Mouse (Mus musculus) intestine, postnatal 0 days (tissue): Measurements from ENCODE around the gene Fbxo9. TPM values are rescaled to one million over a fixed set of nuclear protein-coding genes. Genes with fewer than 3 reads are reported as not detected.

Experiments
- ATAC-seq: fragments of 200-750 bp; cut with Nextera tagmentation; 2 replicates; pipeline ENCODE4 v1.8.0; 2017; ENCODE audit warnings: mild to moderate bottlenecking, moderate TSS enrichment, moderate library complexity
- H3K27ac ChIP-seq: fragments of 300-500 bp; sonication (generic); 2 replicates; pipeline ENCODE4 v1.5.1; 2014; ENCODE audit warnings: mild to moderate bottlenecking, low read depth, low read length, moderate library complexity
- H3K27me3 ChIP-seq: fragments of 300-500 bp; sonication (generic); replicated peaks from 2 replicates; pipeline ENCODE4 v1.6.1; 2014; ENCODE audit warnings: low read length, mixed read lengths; ENCODE audit not compliant: control insufficient read depth, insufficient read depth
- H3K36me3 ChIP-seq: fragments of 300-500 bp; sonication (generic); 2 replicates; pipeline ENCODE4 v1.6.1; 2014; ENCODE audit warnings: mild to moderate bottlenecking, moderate library complexity; ENCODE audit not compliant: control insufficient read depth, insufficient read depth
- H3K4me1 ChIP-seq: fragments of 300-500 bp; sonication (generic); replicated peaks from 2 replicates; pipeline ENCODE4 v1.6.1; 2014; ENCODE audit warnings: antibody characterized with exemption, low read length, mixed read lengths; ENCODE audit not compliant: control insufficient read depth, insufficient read depth
- H3K4me2 ChIP-seq: fragments of 300-500 bp; sonication (generic); replicated peaks from 2 replicates; pipeline ENCODE4 v1.6.1; 2014; ENCODE audit warnings: low read depth, mild to moderate bottlenecking, moderate library complexity
- H3K4me3 ChIP-seq: fragments of 300-500 bp; sonication (generic); 2 replicates; pipeline ENCODE4 v1.5.1; 2014; ENCODE audit warnings: low read depth, low read length
- H3K9ac ChIP-seq: fragments of 300-500 bp; sonication (generic); 2 replicates; pipeline ENCODE4 v1.6.1; 2014; ENCODE audit warnings: mild to moderate bottlenecking, low read depth, low read length
- H3K9me3 ChIP-seq: fragments of 300-500 bp; sonication (generic); 2 replicates; pipeline ENCODE4 v1.6.1; 2016; ENCODE audit warnings: mixed run types; ENCODE audit not compliant: control insufficient read depth
- CTCF ChIP-seq: sonication (generic); IDR thresholded peaks from 2 replicates; pipeline ENCODE4 v1.5.1; 2016; ENCODE audit warnings: low read depth, mild to moderate bottlenecking, control low read depth, antibody characterized with exemption, moderate library complexity
- WGBS: fragments of 180-500 bp; shearing (Covaris S2); extraction: QIAGEN DNeasy Blood & Tissue Kit; methylation state at CpG from one replicate; pipeline ENCODE4 v1.1.7; 2014; 5-methylcytosine and 5-hydroxymethylcytosine counted together
- polyA plus RNA-seq: library from polyadenylated mRNA; unstranded; fragments of >200 nt; fragmentation: Nextera tagmentation; extraction: Ambion mirVana; gene quantifications from 2 replicates; pipeline ENCODE4 v1.2.1, GENCODE M21; 2015

The Fbxo9 gene
- polyA plus RNA-seq, 1 experiment from 2014 or later: 40.2 TPM

DNA sequence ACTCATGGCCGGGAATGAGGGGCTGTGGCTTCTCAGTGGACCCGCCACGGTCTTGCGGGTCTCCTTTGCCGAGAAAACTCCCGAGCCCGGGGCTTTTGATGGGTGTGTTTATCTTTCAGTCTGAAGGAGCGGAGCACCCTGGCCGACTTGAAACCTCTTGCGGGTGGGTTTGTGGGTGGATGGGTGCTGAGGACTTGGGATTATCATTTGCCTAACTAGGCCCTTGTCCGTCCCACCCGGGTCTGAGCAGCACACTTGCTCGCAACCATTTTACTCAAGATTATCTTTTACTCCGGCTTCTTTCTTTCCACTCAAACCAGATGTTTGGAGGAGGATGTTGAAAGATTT, 4.6 kb upstream of the Fbxo9 start:
- no peak for ATAC-seq

DNA sequence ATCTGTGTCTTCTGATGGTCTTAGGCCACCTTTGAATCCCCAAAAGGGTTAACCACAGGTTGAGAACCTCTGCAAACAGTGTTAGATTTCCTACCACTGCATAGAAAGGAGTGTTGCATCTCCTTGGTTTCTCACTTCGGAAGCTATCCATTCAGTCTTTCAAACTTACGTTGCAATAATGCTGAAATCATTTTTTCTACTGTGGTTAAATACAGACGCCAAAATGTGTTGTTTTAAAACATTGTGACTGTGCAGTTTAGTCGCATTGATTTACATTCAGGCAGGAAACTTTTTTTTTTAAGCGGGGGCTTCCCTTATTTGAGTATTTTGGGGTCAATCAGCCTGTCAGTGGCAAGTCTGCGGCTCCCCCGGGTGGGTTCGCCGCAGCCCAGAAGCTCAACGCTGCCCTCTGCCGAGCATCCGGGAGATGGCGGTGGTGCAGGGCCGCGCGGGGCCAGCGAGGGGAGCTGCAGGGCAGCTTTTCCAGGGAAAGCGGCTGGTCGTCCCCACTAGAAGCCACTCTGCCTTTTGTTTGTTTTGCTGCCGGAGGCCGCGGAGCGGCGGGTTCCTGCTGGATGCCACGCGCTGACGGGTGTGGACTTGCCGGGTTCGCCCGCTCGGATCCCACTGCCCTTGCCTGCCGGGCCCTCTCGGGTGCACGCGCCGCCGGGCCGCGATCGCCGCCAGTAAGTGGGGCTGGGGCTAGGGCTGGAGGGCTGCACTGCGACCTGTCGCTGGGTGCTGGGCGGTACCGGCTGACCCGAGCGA, 4.1 kb upstream of the Fbxo9 start:
- Histone ChIP-seq H3K4me2 (peak overlapping the region; percentile 80), H3K4me3 (peak overlapping the region; percentile 94), H3K4me1 (0 out of 2 replicates have a peak, but pooled peaks cover 3% of the 10 kb centered on the region), H3K9me3 (no peaks in the 10 kb centered on the region), H3K36me3 (no peaks in the 10 kb centered on the region), H3K27ac (peak overlapping the region; percentile 94), H3K27me3 (no peaks in the 10 kb centered on the region), H3K9ac (peak overlapping the region; percentile 89)
- TF ChIP-seq CTCF: peak; percentile 99
- ATAC-seq: peak; percentile 52
- WGBS: 2% methylated on average over 47 of the region's 47 CpGs

More for the DNA sequence above, 4.6 kb upstream of the Fbxo9 start:
- no peaks in the 10 kb centered on the region for H3K9me3 ChIP-seq
- WGBS: under 1% methylated on average over 14 of the region's 14 CpGs
- TF ChIP-seq CTCF: no peak
- H3K36me3 ChIP-seq: no peaks in the 10 kb centered on the region
- H3K4me2 ChIP-seq: peak overlapping the region; percentile 80
- 0 out of 2 replicates have a peak, but pooled peaks cover 3% of the 10 kb centered on the region for H3K4me1 ChIP-seq
- H3K9ac ChIP-seq: peak overlapping the region; percentile 89
- H3K27ac ChIP-seq: peak overlapping the region; percentile 94
- no peaks in the 10 kb centered on the region for H3K27me3 ChIP-seq
- peak overlapping the region; percentile 94 for H3K4me3 ChIP-seq

GRCm38 (mm10) chr9:78111456-78111855, 2.6 kb upstream of the Fbxo9 start:
- Histone ChIP-seq H3K4me3 (no peak overlapping the region), H3K27me3 (no peaks in the 10 kb centered on the region), H3K27ac (no peak overlapping the region), H3K4me1 (0 out of 2 replicates have a peak, but pooled peaks cover 3% of the 10 kb centered on the region), H3K4me2 (no peak overlapping the region), H3K9me3 (no peaks in the 10 kb centered on the region), H3K9ac (no peak overlapping the region), H3K36me3 (no peaks in the 10 kb centered on the region)
- no peak for ATAC-seq
- 57% methylated on average over 2 of the region's 2 CpGs for WGBS
- TF ChIP-seq CTCF: no peak

DNA sequence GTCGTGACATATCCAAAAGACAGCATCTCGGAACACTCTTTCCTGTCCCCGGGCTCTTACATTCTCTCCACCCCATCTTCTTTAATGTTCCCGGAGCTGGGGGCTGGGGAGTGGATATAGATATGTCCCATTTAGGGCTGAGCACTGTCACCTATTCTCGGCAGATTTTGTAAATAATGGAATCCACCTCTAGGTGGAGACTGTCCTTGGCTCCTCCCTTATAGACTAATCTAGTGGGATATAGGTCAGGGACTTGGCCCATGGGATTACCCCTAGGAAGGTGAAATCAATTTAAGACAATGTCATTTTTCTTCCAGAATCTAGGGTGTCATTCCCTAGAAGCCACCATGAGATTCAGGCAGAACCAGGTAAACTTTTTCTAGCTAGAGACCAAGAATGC, 791 bp upstream of the Fbxo9 start:
- H3K9me3 ChIP-seq: no peaks in the 10 kb centered on the region
- WGBS: 44% methylated on average over 5 of the region's 5 CpGs
- H3K9ac ChIP-seq: no peak overlapping the region
- ATAC-seq: no peak
- H3K27me3 ChIP-seq: no peaks in the 10 kb centered on the region
- peak overlapping the region; percentile 96 for H3K4me3 ChIP-seq
- 0 out of 2 replicates have a peak, but pooled peaks cover 3% of the 10 kb centered on the region for H3K4me1 ChIP-seq
- no peak overlapping the region for H3K27ac ChIP-seq
- peak; percentile 59 for TF ChIP-seq CTCF
- peak overlapping the region; percentile 88 for H3K4me2 ChIP-seq
- H3K36me3 ChIP-seq: no peaks in the 10 kb centered on the region; the same call in 1 of the 2 replicates

GRCm38 (mm10) chr9:78107912-78108795, 711 bp downstream of the Fbxo9 start:
- WGBS: under 1% methylated on average over 83 of the region's 88 CpGs
- ATAC-seq: peak; percentile 75
- no peak for TF ChIP-seq CTCF
- H3K36me3 ChIP-seq: no peaks in the 10 kb centered on the region; the same call in 1 of the 2 replicates
- H3K4me2 ChIP-seq: peak overlapping the region; percentile 88
- no peaks in the 10 kb centered on the region for H3K9me3 ChIP-seq
- H3K4me3 ChIP-seq: peak overlapping the region; percentile 96
- peak overlapping the region; percentile 95 for H3K9ac ChIP-seq
- H3K27me3 ChIP-seq: no peaks in the 10 kb centered on the region
- 0 out of 2 replicates have a peak, but pooled peaks cover 3% of the 10 kb centered on the region for H3K4me1 ChIP-seq
- H3K27ac ChIP-seq: peak overlapping the region; percentile 97

- peak overlapping the region; percentile 97 for H3K27ac ChIP-seq
Measured at GRCm38 (mm10) chr9:78107582-78107911, 1.3 kb downstream of the Fbxo9 start.

More at GRCm38 (mm10) chr9:78107582-78107911, 1.3 kb downstream of the Fbxo9 start:
- Histone ChIP-seq H3K9me3 (no peaks in the 10 kb centered on the region), H3K9ac (peak overlapping the region; percentile 95), H3K4me1 (0 out of 2 replicates have a peak, but pooled peaks cover 3% of the 10 kb centered on the region), H3K4me3 (peak overlapping the region; percentile 96), H3K27me3 (no peaks in the 10 kb centered on the region), H3K36me3 (peaks cover 2% of the 10 kb centered on the region; the same call in 1 of the 2 replicates), H3K4me2 (peak overlapping the region; percentile 88)
- no peak for ATAC-seq
- 14% methylated on average over 6 of the region's 6 CpGs for WGBS
- TF ChIP-seq CTCF: no peak
